Mouse (Mus musculus) layer of hippocampus, adult 8-10 months (tissue): ENCODE data around the gene Fam222b. TPM values are rescaled to one million over a fixed set of nuclear protein-coding genes. Genes with fewer than 3 reads are reported as not detected.
A peak's percentile ranks its signal among the peaks of the same experiment; 100 is the strongest.

Experiments
- DNase-seq, 2 experiments: peaks; one replicate each; pipeline ENCODE4 v3.0.0; 2022; ENCODE audit warnings: low spot score in 2 of 2
- total RNA-seq, 4 experiments: library from RNA; stranded (reverse); gene quantifications; 2 replicates each; pipeline ENCODE4 v1.2.4; 2022

Fam222b gene
- total RNA-seq, 4 experiments from 2014 or later: 27.4 to 30.0 (median 28.1) TPM

DNA sequence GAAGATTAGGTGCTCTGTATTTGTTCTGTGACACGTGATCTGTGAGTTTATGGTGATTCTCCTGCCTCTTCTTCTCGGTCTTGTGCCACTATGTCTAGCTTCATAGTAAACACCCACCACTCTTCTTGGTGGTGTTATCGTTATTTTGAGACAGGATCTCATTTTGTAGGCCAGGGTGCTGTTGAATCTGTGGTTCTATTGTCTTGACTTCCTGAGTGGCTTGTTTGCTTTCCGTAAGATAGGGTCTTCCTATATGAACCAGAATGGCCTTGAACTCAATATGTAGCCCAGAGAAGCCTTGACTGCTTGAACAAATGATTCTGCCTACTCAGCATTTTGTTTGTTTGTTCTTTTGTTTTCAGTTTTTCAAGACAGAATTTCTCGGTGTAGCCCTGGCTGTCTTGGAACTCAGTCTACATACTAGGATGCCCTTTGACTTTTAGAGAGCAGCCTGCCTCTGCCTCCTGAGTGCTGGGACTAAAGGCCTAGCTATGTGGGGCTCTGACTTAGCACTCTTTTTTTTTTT is 6.6 kb upstream of the Fam222b start:
- DNase-seq: no peak

- no peak for DNase-seq
Observed at GRCm38 (mm10) chr11:78094137-78094503, 340 bp upstream of the Fam222b start.

GRCm38 (mm10) chr11:78095144-78095516 is 670 bp downstream of the Fam222b start:
- DNase-seq: no peak

GRCm38 (mm10) chr11:78097077-78097476 is 2.6 kb downstream of the Fam222b start:
- DNase-seq: no peak

DNA sequence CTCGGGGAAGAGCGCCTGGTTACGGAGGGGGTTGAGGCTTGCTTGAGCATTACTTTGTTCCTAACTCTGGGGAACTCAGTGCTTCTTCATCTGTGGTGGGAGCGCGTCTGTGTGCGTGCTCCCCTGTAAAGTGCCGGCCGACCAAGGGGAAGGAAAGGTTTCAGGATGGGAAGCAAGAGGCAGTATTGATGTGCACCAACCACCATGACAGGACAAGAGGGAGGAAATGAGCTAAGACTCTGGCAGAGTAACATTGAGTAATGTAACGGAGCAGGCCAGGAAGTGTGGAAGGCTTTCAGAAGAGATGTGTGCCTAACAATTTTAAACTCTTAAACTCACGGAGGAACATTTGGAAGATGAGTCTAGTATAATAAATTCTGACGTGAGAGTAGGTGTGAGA is 6.3 kb downstream of the Fam222b start:
- DNase-seq: no peak

GRCm38 (mm10) chr11:78102142-78102541 is 7.7 kb downstream of the Fam222b start:
- no peak for DNase-seq

DNA sequence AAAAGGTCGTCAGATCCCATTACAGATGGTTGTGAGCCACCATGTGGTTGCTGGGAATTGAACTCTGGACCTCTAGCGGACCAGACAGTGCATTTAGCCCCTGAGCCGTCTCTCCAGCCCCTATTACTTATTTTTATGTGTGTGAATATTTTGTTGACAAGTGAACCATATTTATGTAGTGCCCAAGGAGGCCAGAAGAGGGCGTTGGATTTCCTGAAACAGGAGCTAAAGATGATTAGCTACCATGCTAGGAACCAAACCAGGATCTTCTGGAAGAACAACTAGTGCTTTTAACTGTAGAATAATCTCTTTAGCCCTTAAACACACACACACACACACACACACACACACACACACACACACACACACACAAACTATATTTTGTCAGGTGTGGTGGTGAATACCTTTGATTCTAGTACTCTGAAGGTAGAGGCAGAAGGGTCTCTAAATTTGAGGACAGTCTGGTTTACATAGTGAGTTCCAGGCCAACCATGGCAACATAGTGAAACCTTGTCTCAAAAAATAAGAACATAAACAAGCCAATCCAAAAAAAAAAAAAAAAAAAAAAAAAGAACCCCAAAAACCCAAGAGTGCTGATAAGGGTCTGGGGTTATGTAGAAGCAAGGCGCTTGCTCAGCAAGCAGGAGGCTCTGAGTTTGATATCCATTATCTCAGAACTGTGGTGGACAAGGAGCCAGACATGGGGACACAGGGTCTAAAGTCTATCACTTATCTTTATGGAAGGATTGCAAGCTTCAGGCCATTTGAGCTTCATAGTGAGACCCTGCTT is 8.7 kb downstream of the Fam222b start:
- DNase-seq: no peak

DNA sequence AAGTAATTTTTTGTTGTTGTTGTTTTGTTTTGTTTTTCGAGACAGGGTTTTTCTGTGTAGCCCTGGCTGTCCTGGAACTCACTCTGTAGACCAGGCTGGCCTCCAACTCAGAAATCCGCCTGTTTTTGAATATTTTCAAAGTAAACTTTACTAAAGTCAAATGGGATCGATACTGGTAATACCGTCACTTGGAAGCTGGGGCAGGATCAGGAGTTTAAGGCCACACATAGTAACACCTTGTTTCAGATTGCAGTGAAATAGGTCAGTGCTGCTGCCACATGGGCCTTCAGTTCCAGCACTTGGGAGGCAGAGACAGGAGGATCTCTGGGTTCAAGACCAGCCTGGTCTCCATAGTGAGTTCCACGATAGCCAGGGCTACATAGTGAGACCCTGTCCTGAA is 10.0 kb downstream of the Fam222b start:
- no peak for DNase-seq

- DNase-seq: no peak
Observed at GRCm38 (mm10) chr11:78113616-78114015, 19.2 kb downstream of the Fam222b start.

DNA sequence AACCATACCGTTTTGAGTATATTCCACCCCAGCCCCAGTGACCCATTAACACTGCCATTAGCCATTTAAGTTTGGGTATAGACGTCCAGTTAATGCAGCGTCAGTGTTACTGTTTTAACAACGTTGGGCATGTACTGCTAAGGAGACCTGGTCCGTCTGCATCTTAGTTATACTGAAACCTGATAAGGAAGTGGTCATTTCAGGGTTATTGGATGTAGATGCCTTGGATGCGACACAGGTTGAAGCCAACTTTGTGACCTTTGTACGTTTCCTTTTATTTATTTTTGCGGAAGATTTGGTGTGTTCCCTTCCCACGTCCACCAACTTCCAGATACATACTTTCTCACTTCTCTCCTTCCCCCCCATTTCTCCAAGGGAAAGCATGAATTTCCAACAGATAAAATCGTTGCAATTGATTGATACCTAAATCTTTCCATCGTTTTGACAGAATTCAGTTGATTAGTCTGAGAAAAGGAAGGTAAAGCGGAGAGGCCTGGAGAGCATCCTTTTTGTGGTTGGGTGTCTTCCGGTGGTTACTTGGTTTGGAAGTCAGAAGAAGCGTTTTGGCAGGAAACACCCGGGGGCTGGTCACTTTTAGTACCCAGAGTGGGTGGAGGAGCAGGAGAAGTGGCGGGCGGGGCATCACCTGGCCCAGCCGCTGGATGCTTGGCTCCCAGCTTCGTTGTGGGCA is 20.4 kb downstream of the Fam222b start:
- DNase-seq: no peak

DNA sequence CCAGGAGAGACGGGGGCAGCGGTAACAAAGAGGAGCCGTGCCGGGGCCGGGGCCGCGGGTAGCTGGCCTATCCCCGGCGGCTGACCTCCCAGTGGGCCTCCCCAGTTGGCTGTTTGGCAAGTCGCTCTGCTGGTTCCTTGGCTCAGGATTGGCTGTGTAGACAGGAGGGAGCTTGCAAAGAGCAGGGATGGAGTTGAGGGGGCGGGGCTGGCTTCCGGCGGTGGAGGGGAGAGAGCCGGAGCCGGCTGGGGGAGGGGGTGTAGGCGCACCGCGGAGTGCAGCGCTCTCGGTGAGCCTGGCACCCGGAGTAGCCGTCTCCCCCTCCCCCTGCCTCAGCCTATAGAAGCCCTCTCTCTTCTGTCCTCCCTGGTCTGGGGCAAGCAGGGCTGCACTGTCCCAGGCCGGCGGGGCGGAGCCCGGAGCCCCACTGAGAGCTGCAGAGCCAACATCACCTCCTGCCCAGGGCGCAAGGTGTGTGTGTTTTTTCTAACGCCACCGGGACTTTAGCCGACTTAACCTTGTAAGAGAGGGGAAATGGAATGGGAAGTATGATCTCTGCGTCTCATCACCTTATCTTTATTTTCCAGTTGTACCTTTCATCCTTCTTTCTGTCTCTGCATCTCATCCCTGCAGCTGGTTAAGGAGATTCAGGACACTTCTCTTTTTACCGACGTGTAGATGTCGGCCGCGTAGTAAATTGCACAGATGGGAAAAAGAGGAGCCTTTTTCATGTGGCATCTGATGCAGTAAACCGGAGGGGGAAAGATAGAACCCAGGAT is 21.1 kb downstream of the Fam222b start:
- DNase-seq: peak; percentile 89 to 93

GRCm38 (mm10) chr11:78116146-78116410 is 21.6 kb downstream of the Fam222b start:
- DNase-seq: no peak

DNA sequence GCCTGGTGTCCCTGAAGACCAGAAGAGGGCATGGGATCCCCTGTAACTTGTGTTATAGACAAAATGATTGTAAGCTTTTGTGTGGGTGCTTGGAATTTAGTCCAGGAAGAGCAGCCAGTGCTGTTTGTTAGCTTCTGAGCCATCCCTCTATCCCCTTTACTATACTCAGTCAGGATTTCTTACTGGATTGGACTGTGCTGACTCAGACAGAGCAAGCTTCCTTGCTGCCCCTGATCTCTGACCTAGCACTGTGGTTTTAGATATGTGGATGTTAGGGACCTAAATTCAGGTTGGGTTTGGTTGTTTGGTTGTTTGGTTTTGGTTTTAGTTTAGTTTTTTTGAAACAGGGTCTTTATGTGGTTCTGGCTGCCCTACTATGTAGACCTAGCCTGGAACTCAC is 24.0 kb downstream of the Fam222b start:
- DNase-seq: no peak

DNA sequence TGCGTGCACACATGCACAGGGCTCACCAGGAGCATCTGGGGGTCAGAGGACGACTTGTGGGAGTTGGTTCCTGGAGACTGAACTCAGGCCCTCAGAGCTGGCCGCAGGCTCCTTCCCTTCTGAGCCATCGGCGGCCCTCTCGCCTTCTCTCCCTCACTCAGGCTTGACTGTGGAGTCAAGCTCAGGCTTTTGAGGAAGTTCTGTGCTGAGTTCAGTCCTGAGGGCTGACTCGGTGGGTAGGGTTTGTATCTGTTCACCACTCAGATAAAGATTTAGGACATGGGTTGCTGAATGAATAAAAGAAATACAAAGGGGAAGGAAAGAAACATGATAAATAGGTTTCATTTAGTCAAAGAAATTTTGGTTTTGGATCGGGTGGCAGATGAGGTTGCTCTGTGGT is 25.4 kb downstream of the Fam222b start:
- DNase-seq: no peak

DNA sequence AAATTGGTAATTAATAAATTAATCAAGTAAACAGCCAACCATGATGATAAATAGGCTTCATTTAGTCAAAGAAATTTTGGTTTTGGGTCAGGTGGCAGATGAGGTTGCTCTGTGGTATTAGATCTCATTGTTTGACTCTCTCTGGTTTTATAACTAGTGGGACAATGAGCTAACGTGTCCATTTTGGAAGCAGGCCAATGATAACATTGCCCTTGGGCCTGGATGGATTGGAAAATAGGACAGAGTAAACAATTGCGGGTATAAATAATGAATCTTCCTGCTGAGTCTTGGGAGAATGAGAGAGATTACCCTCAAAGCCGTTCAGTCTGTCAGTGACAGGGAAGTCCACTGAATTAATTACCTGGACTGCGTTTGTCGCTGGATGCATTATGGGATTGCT is 26.7 kb downstream of the Fam222b start:
- DNase-seq: no peak

GRCm38 (mm10) chr11:78122815-78123214 is 28.4 kb downstream of the Fam222b start:
- no peak for DNase-seq

GRCm38 (mm10) chr11:78123782-78124181 is 29.3 kb downstream of the Fam222b start:
- DNase-seq: no peak

DNA sequence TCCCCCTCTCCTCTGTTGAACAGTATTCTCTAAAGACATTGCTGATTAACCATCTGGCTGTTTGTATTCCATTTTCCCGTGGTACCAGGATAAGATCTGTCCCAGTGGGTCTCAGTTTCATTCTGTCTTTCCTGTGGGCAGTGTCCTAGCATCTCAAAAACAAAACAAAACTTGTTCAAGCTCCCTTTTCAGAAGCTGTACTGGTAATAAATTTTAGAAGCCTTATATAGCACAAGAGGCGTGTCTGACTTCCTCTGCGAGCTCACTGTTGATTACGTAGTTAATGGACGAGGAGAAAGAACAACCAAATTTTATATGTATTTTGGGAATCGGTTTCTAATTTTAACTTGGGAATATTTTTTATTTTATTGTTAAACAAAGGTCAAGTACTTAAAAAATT is 31.2 kb downstream of the Fam222b start:
- DNase-seq: no peak

GRCm38 (mm10) chr11:78126739-78127138 is 32.3 kb downstream of the Fam222b start:
- no peak for DNase-seq

DNA sequence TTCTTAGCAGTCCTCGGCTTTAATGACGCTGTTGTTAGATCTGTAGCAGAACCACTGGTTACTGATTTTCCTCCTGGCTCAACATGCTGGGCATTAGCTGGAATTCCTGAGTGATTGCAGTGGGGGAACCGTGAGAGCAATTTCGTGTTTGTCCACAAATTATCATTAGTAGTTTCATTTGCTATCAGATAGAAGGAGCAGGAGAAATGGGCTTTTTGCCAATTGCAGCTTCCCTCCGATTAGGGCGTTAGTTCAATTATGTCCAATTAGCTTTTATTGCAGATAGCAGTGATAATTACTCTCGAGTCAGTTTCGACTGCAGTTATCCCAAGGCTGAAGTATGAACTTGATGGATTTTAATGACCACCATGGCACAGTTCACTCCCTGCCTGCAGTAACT is 35.0 kb downstream of the Fam222b start:
- no peak for DNase-seq

DNA sequence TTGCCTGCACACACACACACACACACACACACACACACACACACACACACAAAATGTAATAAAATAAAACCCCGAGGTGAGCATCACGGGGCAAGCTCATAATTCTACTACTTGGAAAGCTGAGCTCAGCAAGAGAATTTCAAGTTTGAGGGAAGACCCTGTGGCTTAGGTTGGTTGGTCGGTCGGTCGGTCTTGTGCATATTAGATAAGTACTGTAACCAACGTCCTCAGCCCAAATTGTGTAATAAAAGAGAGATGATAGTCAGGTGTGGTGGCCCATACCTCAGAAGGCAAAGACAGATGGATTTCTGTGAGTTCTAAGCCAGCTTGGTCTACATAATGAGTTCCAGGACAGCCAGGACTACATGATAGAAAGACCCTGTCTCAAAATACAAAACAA is 39.5 kb downstream of the Fam222b start:
- no peak for DNase-seq

GRCm38 (mm10) chr11:78134344-78134743 is 39.9 kb downstream of the Fam222b start:
- peak; percentile 50 to 53 for DNase-seq
